Mouse (Mus musculus) embryonic stem cell, embryonic (primary cell): ENCODE measurements around the gene Rpl29.

Source experiments
- CTCF ChIA-PET, 4 experiments: fragments of 300-600 bp in 2 of 4; fragments of 350-600 bp in 2 of 4; sonication (Branson Sonifier 250); formaldehyde crosslinking; loops; one replicate each; lab custom pipeline; 2022; ENCODE audit warnings: inconsistent platforms in 2 of 4; lab: Charles Lee
- POLR2A ChIA-PET, 4 experiments: fragments of 300-600 bp in 2 of 4; fragments of 350-600 bp in 2 of 4; sonication (Branson Sonifier 250); formaldehyde crosslinking; loops; one replicate each; lab custom pipeline; 2022; ENCODE audit warnings: antibody characterized with exemption in 4 of 4, inconsistent platforms in 1 of 4; lab: Charles Lee

Rpl29 gene

DNA sequence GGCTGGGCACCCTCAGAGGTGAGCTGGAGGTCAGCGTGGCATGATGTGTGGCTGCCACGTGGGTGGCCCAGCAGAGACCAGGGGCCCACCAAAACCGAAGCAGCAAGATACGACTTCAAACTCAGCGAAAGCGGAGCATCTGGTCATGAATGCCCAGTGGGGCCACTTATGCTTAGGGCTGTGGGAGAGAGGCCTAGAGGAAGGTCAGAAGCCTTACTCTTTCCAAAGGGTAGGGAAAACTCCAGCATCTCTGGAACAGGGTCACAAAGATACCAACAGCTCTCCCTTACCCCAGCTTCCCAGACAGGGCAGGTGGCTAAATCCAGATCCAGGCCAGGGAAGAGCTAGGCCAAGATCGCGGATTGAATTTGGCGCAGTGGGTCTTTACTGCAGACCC is 27.9 kb downstream of the Rpl29 start:
- CTCF ChIA-PET: interaction anchor here in 3 of 4 experiments (0.6 to 3.2 kb wide), 3 partner anchors 18 to 20 kb away, joined by 4 to 14 read pairs (median 6); partner anchors contain the start of genes Parp3 (in 2 of the 3) and Rrp9 (in 1 of the 3)
- POLR2A ChIA-PET: interaction anchor here in 3 of 4 experiments (1.2 to 16.6 kb wide), 8 partner anchors 8 to 28 kb away, joined by 4 to 505 read pairs (median 6); partner anchors contain the start of genes Rpl29 (in 3 of the 3), Acy1 (in 2 of the 3) and Parp3 (in 1 of the 3)

DNA sequence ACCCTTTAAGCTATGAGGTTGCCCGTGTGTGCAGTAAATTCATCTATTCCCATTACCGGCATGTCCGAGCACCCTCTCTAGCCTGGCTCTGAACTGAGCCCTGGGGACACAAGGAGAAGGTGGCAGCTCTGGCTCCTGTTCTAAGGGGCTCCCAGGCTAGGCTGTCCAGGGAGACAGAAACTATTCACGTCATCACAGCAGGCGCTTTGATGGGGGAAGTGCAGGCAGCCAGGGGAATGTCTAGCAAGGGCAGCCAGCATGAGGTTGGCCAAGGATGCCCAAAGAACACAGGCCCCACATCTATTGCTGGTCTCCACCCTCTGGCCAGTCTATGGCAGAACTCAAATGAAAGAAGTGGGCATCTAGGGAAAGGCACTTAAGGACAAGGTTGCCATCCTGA is 28.7 kb downstream of the Rpl29 start:
- POLR2A ChIA-PET: interaction anchor here in 3 of 4 experiments (1.2 to 16.6 kb wide), 8 partner anchors 8 to 29 kb away, joined by 4 to 505 read pairs (median 6); partner anchors contain the start of genes Rpl29 (in 3 of the 3), Acy1 (in 2 of the 3) and Parp3 (in 1 of the 3)
- CTCF ChIA-PET: interaction anchor here in 1 of 4 experiments (3.2 kb wide), 1 partner anchor 19 kb away, joined by 14 read pairs; the partner anchor contains the start of genes Parp3 and Rrp9

DNA sequence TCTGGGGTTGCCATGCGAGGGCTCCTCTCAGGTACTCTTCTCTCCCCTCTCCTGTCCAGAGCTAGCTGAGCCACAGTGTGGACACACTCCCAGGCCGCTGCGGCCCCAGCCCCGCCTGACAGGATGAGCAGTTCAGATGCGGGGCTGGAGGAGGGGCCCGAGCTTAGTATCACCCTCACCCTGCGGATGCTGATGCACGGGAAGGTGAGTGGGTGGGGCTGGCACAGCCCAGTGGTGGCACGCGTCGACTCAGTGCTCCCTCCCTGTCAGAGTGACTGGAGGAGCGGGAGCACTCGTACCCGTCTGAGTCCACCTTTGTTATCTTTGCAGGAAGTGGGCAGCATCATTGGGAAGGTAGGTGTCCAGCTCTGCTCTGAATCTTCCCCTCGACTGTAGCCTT is 30.7 kb downstream of the Rpl29 start:
- ChIA-PET POLR2A (interaction anchor here in 3 of 4 experiments (0.6 to 16.6 kb wide), 14 partner anchors 9 to 880 kb away, joined by 3 to 505 read pairs (median 5); partner anchors contain the start of genes Rpl29 (in 3 of the 3), Acy1 (in 1 of the 3) and Parp3 (in 1 of the 3)), CTCF (interaction anchor here in 2 of 4 experiments (0.6 to 1.2 kb wide), 2 partner anchors 14 to 314 kb away, joined by 3 to 4 read pairs; no protein-coding TSS in a partner anchor)

DNA sequence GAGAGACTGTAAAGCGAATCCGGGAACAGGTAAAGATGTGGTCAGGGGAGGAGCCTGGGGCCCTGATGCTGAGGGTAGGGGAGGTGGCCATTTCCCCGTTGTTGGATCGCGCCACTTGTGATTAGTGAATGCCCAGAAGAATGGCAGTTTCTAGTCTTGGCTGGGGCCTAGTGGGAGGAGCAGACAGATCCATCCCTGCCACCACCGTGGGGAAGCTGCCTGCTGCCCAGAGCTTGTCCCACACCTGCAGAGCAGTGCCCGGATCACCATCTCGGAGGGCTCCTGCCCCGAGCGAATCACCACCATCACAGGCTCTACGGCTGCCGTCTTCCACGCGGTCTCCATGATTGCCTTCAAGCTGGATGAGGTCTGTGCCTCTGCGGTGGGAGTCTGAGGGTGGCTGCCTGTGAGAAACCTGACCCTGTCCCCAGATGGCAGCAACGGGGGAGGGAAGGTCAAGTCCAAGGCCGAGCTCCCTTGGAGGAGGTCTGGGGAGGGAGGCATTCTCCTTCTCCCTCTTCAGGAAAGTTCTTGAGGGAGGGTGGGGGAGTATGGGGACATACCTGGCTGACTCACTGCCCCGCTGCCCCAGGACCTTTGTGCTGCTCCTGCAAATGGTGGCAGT is 31.3 kb downstream of the Rpl29 start:
- CTCF ChIA-PET: interaction anchor here in 3 of 4 experiments (1.1 to 2.1 kb wide), 3 partner anchors 13 to 16 kb away, joined by 3 to 5 read pairs (median 4); partner anchors contain the start of genes Abhd14a (in 1 of the 3), Abhd14b (in 1 of the 3) and Parp3 (in 1 of the 3)
- POLR2A ChIA-PET: interaction anchor here in 3 of 4 experiments (0.6 to 16.6 kb wide), 13 partner anchors 9 to 51 kb away, joined by 3 to 505 read pairs (median 5); partner anchors contain the start of genes Rpl29 (in 3 of the 3), Parp3 (in 2 of the 3) and Acy1 (in 1 of the 3)

DNA sequence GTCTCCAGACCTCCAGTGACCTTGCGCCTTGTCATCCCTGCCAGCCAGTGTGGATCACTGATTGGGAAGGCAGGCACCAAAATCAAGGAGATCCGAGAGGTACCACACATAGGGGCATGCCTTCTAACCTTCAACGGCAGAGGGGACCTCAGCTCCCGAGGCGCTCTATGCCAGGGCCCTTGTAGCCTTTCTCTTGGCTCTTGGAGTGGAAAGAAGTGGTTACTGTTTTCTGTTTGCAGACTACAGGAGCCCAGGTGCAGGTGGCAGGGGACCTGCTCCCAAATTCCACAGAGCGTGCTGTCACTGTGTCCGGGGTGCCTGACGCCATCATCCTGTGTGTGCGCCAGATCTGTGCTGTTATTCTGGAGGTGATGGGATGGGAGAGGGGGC is 31.8 kb downstream of the Rpl29 start:
- POLR2A ChIA-PET: interaction anchor here in 2 of 4 experiments (0.7 to 16.6 kb wide), 5 partner anchors 13 to 32 kb away, joined by 3 to 505 read pairs (median 5); partner anchors contain the start of genes Parp3 (in 2 of the 2), Rpl29 (in 2 of the 2), Abhd14a (in 1 of the 2) and Abhd14b (in 1 of the 2)
- CTCF ChIA-PET: interaction anchor here in 3 of 4 experiments (1.1 to 2.1 kb wide), 3 partner anchors 13 to 16 kb away, joined by 3 to 5 read pairs (median 4); partner anchors contain the start of genes Abhd14a (in 1 of the 3), Abhd14b (in 1 of the 3) and Parp3 (in 1 of the 3)

DNA sequence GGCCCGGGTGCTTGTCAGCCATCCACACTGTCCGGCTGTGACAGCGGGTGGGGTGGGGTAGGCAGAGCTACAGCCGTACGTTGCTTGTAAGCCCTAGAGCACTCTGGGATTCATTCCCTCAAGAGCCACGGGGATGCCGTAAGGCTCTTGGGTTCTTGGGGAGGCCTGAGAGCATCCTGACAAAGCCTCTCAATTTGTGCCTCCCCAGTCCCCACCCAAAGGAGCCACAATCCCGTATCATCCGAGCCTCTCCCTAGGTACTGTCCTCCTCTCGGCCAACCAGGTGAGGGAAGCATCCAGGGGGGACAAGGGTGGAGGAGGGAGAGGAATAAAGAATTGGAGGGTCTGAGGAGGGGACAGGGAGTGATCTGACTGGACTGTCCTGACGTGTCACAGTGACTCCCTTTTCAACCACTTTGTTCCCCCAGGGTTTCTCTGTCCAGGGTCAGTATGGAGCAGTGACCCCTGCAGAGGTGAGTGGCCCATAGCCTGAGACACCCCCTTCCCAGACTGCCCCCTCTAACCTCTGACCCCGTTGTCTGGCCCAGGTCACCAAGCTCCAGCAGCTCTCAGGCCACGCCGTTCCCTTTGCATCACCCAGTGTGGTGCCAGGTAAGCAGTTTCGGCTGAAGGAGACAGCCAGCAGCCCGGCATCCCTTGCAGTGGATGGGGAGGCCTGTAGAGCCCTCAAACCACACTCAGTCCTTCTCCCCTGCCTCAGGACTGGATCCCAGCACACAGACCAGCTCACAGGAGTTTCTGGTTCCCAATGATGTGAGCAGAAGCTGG is 32.6 kb downstream of the Rpl29 start:
- ChIA-PET CTCF (interaction anchor here in 3 of 4 experiments (0.6 to 2.1 kb wide), 4 partner anchors 9 to 15 kb away, joined by 3 to 5 read pairs (median 3); partner anchors contain the start of genes Abhd14a (in 1 of the 3), Abhd14b (in 1 of the 3), Parp3 (in 1 of the 3) and Pcbp4 (in 1 of the 3)), POLR2A (interaction anchor here in 2 of 4 experiments (0.6 to 2.0 kb wide), 7 partner anchors 10 to 104 kb away, joined by 3 to 6 read pairs (median 3); partner anchors contain the start of genes Acy1 (in 2 of the 2), Abhd14a (in 1 of the 2) and Abhd14b (in 1 of the 2))

DNA sequence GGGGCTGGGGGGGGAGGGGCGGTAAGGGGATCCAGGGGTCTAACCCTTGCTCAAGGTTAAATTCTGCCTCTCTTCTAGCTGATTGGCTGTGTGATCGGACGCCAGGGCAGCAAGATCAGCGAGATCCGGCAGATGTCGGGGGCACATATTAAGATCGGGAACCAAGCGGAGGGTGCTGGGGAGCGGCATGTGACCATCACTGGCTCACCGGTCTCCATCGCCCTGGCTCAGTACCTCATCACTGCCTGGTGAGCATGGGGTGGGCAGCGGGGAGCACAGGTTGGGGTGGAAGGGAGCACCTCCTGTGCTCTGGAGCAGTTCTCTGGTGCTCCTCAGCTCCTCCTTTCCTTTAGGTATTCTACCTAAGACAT is 33.2 kb downstream of the Rpl29 start:
- POLR2A ChIA-PET: interaction anchor here in 2 of 4 experiments (0.6 to 2.0 kb wide), 7 partner anchors 10 to 103 kb away, joined by 3 to 6 read pairs (median 3); partner anchors contain the start of genes Acy1 (in 2 of the 2), Abhd14a (in 1 of the 2) and Abhd14b (in 1 of the 2)

DNA sequence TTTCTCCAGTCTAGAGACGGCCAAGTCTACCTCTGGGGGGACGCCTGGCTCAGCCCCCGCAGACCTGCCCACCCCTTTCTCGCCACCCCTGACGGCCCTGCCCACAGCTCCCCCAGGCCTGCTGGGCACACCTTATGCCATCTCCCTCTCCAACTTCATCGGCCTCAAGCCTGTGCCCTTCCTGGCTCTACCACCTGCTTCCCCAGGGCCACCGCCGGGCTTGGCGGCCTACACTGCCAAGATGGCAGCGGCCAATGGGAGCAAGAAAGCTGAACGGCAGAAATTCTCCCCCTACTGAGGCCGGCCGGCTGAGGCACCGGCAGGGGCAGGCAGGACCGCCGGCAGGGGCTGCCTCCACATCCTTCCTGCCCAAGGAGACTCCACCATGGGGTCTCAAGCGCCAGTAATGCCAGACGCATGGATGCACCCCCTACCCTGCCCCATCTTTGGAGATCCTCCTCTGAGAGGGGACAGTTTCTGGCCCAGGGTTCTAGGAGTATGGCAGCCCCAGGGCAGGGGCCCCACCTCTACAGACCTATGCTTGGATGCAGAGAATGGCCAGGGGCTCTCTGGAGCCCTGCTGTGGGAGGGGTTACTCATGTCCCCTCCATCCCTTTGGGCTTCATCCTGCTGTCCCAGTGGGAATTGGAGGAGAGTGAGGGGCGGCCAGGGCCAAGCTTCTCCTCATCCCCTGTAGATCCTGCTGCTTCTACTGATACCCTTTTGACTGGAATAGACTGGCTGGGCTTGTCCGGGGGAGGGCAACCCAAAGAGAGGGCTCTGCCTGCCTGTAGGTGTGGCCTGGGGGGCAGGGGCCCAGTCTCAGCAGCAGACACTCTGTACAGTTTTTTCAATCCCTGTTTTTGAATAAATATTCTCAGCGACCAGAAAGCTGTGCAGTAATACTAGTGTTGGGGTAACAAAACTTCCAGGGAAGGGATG is 34.1 kb downstream of the Rpl29 start:
- POLR2A ChIA-PET: interaction anchor here in 3 of 4 experiments (0.6 to 2.5 kb wide), 10 partner anchors 9 to 35 kb away, joined by 3 to 8 read pairs (median 3); partner anchors contain the start of genes Acy1 (in 1 of the 3), Parp3 (in 1 of the 3), Pcbp4 (in 1 of the 3) and Rpl29 (in 1 of the 3)
- CTCF ChIA-PET: interaction anchor here in 2 of 4 experiments (1.4 to 1.7 kb wide), 2 partner anchors 13 kb away, joined by 3 to 6 read pairs; partner anchors contain the start of gene Parp3 (in 2 of the 2)

More for the DNA sequence above, 33.2 kb downstream of the Rpl29 start:
- CTCF ChIA-PET: interaction anchor here in 2 of 4 experiments (0.9 to 2.1 kb wide), 2 partner anchors 15 kb away, joined by 3 to 5 read pairs; partner anchors contain the start of genes Abhd14a (in 1 of the 2) and Abhd14b (in 1 of the 2)

DNA sequence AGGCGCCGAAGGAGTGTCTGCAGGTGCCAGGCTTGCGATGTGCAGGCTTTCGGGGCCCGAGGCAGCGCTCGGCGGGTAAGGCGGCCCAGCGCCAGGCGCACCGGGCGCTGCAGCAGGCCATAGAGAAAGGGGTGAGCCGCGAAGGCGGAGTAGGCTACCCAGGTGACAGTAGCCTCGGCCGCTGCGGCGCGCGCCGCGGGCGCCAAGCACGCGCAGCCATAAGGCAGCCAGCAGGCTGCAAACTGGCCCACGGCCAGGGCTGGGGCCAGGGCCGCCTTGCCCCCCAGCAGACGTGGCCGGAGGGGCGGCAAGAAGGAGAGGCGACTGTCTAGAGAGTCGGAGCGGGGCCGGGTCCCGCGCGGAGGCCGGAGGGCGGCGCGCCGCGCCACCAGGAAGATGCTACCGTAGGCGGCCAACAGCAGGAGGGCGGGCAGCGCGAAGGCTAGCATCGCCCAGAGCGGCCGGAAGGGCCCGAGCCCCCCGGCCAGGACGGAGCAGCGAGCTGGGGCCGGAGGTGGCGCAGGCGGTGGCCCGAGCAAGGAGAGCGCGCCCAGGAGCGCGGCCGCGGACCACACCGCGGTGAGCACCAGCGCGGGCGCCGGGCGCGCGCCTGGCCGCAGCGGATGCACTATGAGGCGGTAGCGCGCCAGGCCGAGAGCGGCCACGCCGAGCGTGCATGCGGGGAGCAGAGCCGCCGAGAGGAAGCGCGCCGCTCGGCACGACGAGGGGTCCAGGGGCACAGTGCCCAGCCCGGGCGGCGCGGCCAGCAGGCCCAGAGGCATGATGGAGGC is 35.7 kb downstream of the Rpl29 start:
- CTCF ChIA-PET: interaction anchor here in 2 of 4 experiments (1.7 to 2.9 kb wide), 4 partner anchors 11 to 178 kb away, joined by 5 to 25 read pairs (median 8); partner anchors contain the start of genes Parp3 (in 2 of the 2) and Rrp9 (in 1 of the 2)
- POLR2A ChIA-PET: interaction anchor here in 3 of 4 experiments (0.6 to 3.4 kb wide), 14 partner anchors 10 to 159 kb away, joined by 3 to 21 read pairs (median 5); partner anchors contain the start of genes Rpl29 (in 3 of the 3), Acy1 (in 2 of the 3), Parp3 (in 2 of the 3) and Abhd14a (in 1 of the 3)

DNA sequence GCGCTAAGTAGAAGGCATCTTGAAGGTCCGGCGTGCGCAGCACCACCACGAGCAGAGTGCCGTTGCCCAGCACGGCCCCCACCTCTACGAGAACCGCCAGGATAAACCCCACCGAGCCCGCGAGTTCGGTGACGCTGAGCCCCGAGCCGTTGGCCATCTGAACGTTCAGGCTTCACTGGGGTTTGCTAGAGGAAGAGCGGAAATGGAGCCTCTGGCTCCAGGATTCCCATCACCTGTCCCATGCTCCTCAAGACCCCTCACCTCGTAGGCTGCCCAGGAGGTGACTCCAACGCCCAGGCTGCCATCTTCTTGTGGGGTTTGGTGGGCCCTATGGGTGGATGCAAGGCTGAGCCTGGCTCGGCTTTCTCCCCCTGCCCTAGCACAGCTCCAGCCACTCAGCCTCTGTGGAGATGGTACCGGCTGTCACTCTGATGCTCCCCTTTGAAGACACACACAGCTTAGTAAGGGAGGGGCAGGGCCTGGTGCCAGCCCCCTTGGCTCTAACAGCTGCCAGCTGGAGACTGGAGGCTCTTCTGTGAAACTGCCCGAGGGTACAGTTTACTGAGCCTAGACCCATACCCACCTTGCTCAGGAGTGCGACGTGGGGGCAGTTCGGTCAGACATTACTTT is 36.4 kb downstream of the Rpl29 start, which contains the start of gene Gpr62:
TSS of gene Gpr62 (minus strand) at position 368 of the 630 bp plus-strand sequence.
- CTCF ChIA-PET: interaction anchor here (0.5 to 2.9 kb wide), 6 partner anchors 11 to 177 kb away, joined by 3 to 25 read pairs (median 6); partner anchors contain the start of genes Parp3 (in 3 of the 4) and Rrp9 (in 1 of the 4)

DNA sequence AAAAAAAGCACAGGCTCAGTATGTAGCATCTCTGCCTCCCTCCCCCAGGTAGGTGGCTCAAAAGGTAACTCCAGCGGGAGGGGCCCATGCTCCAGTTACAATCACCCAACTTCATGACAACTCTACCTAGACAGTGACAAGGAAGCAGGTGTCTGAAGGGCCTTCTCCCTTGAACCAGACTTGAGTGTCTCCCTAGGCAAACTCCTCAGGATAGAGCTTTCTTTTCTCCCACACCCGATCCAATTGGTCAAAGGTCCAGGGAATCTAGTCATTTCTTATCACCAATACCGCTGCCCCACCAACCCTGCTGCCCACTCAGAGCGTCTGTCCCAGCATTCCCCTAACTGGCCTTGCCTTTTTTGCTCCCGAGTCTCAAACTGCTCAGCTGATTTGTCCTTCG is 37.5 kb downstream of the Rpl29 start:
- POLR2A ChIA-PET: interaction anchor here in 2 of 4 experiments (0.8 to 3.4 kb wide), 22 partner anchors 8 to 264 kb away, joined by 3 to 21 read pairs (median 6); partner anchors contain the start of genes Acy1 (in 2 of the 2), Parp3 (in 2 of the 2), Pcbp4 (in 2 of the 2) and Rpl29 (in 2 of the 2)
- CTCF ChIA-PET: interaction anchor here (0.6 to 2.9 kb wide), 6 partner anchors 10 to 176 kb away, joined by 5 to 25 read pairs (median 6); partner anchors contain the start of genes Parp3 (in 3 of the 4) and Rrp9 (in 1 of the 4)

More for the DNA sequence above, 36.4 kb downstream of the Rpl29 start, which contains the start of gene Gpr62:
- POLR2A ChIA-PET: interaction anchor here in 3 of 4 experiments (0.6 to 3.4 kb wide), 24 partner anchors 9 to 263 kb away, joined by 3 to 21 read pairs (median 4); partner anchors contain the start of genes Acy1 (in 3 of the 3), Rpl29 (in 3 of the 3), Parp3 (in 2 of the 3) and Pcbp4 (in 1 of the 3)

DNA sequence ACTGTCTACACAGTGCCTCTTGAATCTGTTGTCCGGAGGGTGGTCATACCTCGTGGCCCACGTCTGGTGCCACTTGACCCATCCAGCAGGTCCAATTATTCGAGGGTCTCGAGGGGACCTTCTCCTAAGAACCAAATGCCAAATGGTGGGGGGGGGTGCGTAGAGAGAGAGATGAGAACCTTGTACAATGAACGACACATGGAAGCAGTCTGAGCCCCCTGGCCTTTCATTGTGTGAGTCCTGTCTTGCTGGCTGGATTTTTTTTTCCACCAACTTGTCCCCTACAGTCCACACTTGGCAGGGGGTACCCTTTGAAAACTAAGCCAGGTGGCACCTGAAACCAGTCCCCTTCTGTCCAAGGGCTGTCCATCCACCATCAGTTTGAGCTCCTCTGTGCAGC is 38.5 kb downstream of the Rpl29 start:
- POLR2A ChIA-PET: interaction anchor here in 3 of 4 experiments (0.7 to 2.9 kb wide), 9 partner anchors 9 to 265 kb away, joined by 3 to 21 read pairs (median 7); partner anchors contain the start of genes Parp3 (in 2 of the 3), Abhd14a (in 1 of the 3), Abhd14b (in 1 of the 3) and Rrp9 (in 1 of the 3)
- CTCF ChIA-PET: interaction anchor here in 3 of 4 experiments (1.3 to 2.9 kb wide), 3 partner anchors 9 to 46 kb away, joined by 6 to 25 read pairs (median 10); partner anchors contain the start of genes Parp3 (in 2 of the 3) and Rrp9 (in 1 of the 3)

DNA sequence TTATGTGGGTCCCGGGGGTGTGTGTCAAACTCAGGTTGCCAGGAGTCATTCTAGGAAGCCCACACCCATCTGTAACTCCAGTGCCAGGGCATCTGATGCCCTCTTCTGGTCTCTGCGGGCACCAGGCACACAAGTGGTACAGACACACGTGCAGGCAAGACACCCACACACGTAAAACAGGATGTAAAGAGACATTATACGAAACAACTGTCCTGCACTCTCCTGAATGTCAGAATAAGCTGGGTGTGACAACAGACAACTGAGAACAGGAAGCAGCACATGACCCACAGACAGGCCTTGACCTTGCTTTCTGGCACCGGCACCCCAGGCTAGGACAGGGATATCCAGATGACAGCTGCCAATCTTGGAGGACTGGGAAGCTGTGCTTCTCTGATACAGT is 40.1 kb downstream of the Rpl29 start:
- CTCF ChIA-PET: interaction anchor here in 1 of 4 experiments (1.4 kb wide), 1 partner anchor 22 kb away, joined by 3 read pairs; the partner anchor contains the start of genes Abhd14a and Abhd14b
- POLR2A ChIA-PET: interaction anchor here in 2 of 4 experiments (0.7 to 9.4 kb wide), 9 partner anchors 10 to 182 kb away, joined by 3 to 173 read pairs (median 4); partner anchors contain the start of genes Pcbp4 (in 2 of the 2) and Rpl29 (in 2 of the 2)
